Mouse (Mus musculus) lung, adult 2 months (tissue): ENCODE data around the gene 1700001O22Rik. TPM values are rescaled to one million over a fixed set of nuclear protein-coding genes. Genes with fewer than 3 reads are reported as not detected.

Experiments
- DNase-seq: peaks from one replicate; pipeline ENCODE4 v3.0.0; 2022
- H3K4me1 ChIP-seq: fragments of 200-500 bp; 2 replicates; pipeline ENCODE4 v1.6.1; 2011; ENCODE audit warnings: low read length; ENCODE audit not compliant: control insufficient read depth, insufficient read depth
- H3K4me3 ChIP-seq: fragments of 200-500 bp; replicated peaks from 2 replicates; pipeline ENCODE3; 2011; ENCODE audit warnings: low read depth, mild to moderate bottlenecking, control low read depth, low read length; ENCODE audit errors: extremely low read depth
- CTCF ChIP-seq: fragments of 200-500 bp; IDR thresholded peaks from 2 replicates; pipeline ENCODE4 v1.5.1; 2011; ENCODE audit warnings: mild to moderate bottlenecking, low read length, control low read depth; ENCODE audit not compliant: insufficient read depth
- POLR2A ChIP-seq: fragments of 200-500 bp; IDR thresholded peaks from 2 replicates; pipeline ENCODE4 v1.6.1; 2011; ENCODE audit warnings: low read depth, mild to moderate bottlenecking, control low read depth, low read length, borderline replicate concordance; ENCODE audit errors: extremely low read depth
- WGBS: fragments of 180-500 bp; shearing (Covaris S2); methylation state at CpG from one replicate; pipeline ENCODE4 v1.1.7; 2018; 5-methylcytosine and 5-hydroxymethylcytosine counted together
- polyA plus RNA-seq: library from polyadenylated mRNA; depleted of rRNA; stranded (reverse); fragments of >200 nt; gene quantifications from 2 replicates; pipeline ENCODE4 v1.2.3, GENCODE M21; 2012

Gene 1700001O22Rik
- polyA plus RNA-seq, 1 experiment: 1.8 TPM

- TF ChIP-seq CTCF (no peak), POLR2A (no peak)
- WGBS: 100% methylated on average over 1 of the region's 1 CpGs
- no peak for DNase-seq
These were observed 12.9 kb upstream of the 1700001O22Rik start for GRCm38 (mm10) chr2:30816383-30816782.

GRCm38 (mm10) chr2:30810573-30810972, 7.1 kb upstream of the 1700001O22Rik start:
- no peak for DNase-seq
- TF ChIP-seq POLR2A (no peak), CTCF (no peak)
- Histone ChIP-seq H3K4me3 (no peak overlapping the region), H3K4me1 (peaks cover 6% of the 10 kb centered on the region)
- WGBS: 80% methylated on average over 7 of the region's 7 CpGs

More at GRCm38 (mm10) chr2:30816383-30816782, 12.9 kb upstream of the 1700001O22Rik start:
- no peak overlapping the region for H3K4me3 ChIP-seq
- H3K4me1 ChIP-seq: no peaks in the 10 kb centered on the region

DNA sequence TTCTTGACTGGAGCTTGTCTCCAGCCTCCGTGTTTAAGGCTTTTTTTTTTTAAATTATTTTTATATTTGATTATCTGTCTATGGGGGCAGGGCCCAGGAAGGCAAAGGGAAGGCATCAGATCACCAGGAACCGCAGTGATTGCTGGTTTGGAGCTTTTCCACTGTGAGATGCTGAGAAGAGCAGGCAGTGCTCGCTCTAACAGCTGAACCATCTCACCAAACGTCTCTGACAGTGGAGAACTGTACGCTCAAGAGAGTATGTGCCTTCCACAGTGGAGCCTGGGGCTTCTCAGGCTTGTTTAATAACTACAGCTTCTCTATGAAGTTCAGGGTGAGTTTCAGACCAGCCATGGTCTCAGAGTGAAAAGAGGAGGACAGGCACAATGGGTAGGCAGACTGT, 6.0 kb upstream of the 1700001O22Rik start:
- no peak for DNase-seq
- TF ChIP-seq POLR2A: no peak
- no peak for TF ChIP-seq CTCF
- H3K4me1 ChIP-seq: peaks cover 6% of the 10 kb centered on the region
- no peak overlapping the region for H3K4me3 ChIP-seq
- 70% methylated on average over 5 of the region's 5 CpGs for WGBS

DNA sequence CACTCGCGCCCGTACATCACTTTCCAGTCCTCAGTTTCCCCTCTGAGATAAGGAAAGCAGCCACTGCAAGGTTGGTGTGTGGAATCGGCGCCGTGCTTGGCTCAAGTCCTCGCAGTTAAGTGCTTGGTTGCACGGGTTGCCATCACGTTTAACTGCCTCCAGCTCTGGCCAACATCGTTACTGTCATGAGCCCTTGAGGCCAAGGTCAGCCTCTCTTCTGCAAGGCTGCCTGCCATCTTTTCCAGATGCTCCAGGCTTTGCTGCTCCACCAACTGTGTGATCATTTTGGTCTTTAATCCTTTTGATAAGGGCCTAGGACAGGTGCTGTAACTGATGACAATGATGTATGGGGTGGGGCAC, 4.8 kb upstream of the 1700001O22Rik start:
- no peak for DNase-seq
- no peak for TF ChIP-seq CTCF
- TF ChIP-seq POLR2A: no peak
- H3K4me3 ChIP-seq: peak overlapping the region; percentile 84
- 2% methylated on average over 10 of the region's 10 CpGs for WGBS
- H3K4me1 ChIP-seq: peaks cover 6% of the 10 kb centered on the region

DNA sequence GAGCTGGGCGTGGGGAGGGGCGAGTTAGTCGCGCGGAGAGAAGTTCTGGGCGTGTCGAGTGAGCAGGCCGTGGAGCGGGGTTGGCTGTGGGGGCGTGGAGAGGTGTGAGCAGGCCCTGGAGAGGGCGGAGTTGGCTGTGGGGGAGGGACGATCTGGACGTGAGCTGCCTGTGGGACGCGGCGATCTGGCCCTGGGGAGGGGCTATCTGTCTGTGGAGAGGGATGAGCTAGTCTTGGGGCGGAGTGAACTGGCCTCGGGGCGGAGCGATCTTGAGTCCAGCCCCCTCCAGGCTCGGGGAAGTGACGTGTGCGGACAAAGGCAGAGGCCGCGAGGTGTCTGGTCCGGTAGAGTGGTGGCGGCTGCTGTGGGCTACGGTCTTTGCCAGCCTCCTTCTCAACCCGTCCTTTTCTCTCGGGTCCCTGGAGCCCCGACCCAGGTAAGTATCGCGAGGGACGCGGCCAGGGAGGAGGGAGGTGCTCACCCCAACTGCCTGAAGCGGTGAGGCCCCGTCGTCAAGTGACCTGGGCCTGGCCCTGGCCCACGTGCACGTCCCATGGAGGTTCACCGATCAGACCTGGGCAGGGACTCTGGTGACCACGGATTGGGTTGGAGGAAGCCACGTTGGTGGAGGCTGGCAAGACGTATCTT, 4.3 kb upstream of the 1700001O22Rik start, which contains the start of gene Ntmt1:
Ntmt1 (plus strand) TSS at position 179 of the 648 bp plus-strand sequence.
- peak; percentile 99 for DNase-seq
- under 1% methylated on average over 44 of the region's 44 CpGs for WGBS
- Histone ChIP-seq H3K4me3 (peak within 1 kb of the TSS; percentile 84), H3K4me1 (peaks cover 6% of the 10 kb centered on the region)
- TF ChIP-seq POLR2A (peak; percentile 96), CTCF (no peak)

DNA sequence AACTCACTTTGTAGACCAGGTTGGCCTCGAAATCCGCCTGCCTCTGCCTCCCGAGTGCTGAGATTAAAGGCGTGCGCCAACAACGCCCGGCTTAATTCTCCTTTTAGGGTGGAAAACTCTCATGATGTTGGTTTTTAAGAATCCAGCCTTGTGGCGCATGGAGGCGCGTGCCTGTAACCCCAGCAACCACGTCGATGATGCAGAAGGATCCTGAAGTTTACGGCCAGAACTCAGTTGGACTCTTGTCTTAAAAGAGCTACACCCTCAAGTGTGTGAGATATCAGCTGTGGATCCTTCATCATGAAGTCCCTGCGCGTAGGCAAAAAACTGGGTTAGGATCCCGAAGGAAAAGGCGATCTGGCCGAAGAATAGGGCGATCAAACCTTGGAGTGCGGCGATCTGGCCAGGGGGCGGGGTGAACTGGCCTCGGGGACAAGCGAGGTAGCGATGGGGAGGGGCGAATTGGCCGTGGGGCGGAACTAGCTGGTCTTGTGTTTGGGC, 3.7 kb upstream of the 1700001O22Rik start:
- H3K4me3 ChIP-seq: peak overlapping the region; percentile 71
- 7% methylated on average over 28 of the region's 28 CpGs for WGBS
- TF ChIP-seq POLR2A: peak; percentile 32; the same call in 1 of the 2 replicates
- TF ChIP-seq CTCF: no peak
- peaks cover 6% of the 10 kb centered on the region for H3K4me1 ChIP-seq
- no peak for DNase-seq

- peaks cover 6% of the 10 kb centered on the region for H3K4me1 ChIP-seq
- WGBS: 96% methylated on average over 2 of the region's 2 CpGs
- no peak overlapping the region for H3K4me3 ChIP-seq
- no peak for TF ChIP-seq CTCF
- TF ChIP-seq POLR2A: no peak
- DNase-seq: no peak
These were observed 2.5 kb upstream of the 1700001O22Rik start for GRCm38 (mm10) chr2:30805983-30806382.

GRCm38 (mm10) chr2:30801067-30801852, 2.2 kb downstream of the 1700001O22Rik start:
- peak overlapping the region; percentile 11 for H3K4me3 ChIP-seq
- WGBS: 1% methylated on average over 76 of the region's 77 CpGs
- DNase-seq: peak; percentile 30
- TF ChIP-seq CTCF (no peak), POLR2A (no peak)
- H3K4me1 ChIP-seq: peaks cover 2% of the 10 kb centered on the region; the same call in 1 of the 2 replicates

GRCm38 (mm10) chr2:30800671-30801066, 2.8 kb downstream of the 1700001O22Rik start:
- DNase-seq: no peak
- Histone ChIP-seq H3K4me3 (no peak overlapping the region), H3K4me1 (peaks cover 3% of the 10 kb centered on the region; the same call in 1 of the 2 replicates)
- WGBS: 44% methylated on average over 7 of the region's 7 CpGs
- no peak for TF ChIP-seq CTCF

GRCm38 (mm10) chr2:30799456-30799855, 4.0 kb downstream of the 1700001O22Rik start:
- TF ChIP-seq POLR2A (no peak), CTCF (no peak)
- DNase-seq: no peak
- WGBS: 86% methylated on average over 3 of the region's 3 CpGs
- Histone ChIP-seq H3K4me1 (peaks cover 3% of the 10 kb centered on the region; the same call in 1 of the 2 replicates), H3K4me3 (no peak overlapping the region)
